Mouse (Mus musculus): ENCODE results near the gene Pelo. TPM values are rescaled to one million over a fixed set of nuclear protein-coding genes. Genes with fewer than 3 reads are reported as not detected.

The Pelo gene
- 3.8 and 4.2 TPM in 2 replicates for total RNA-seq (2017)

GRCm38 (mm10) chr13:115090069-115090976 is at the start of gene Pelo:
Gene Pelo, minus strand, starts transcription at chr13:115090186.
- ATAC-seq (ENCODE audit: extremely low read depth, insufficient number of reproducible peaks, low FRiP score, poor library complexity, severe bottlenecking), result peak; percentile 82

- ATAC-seq (ENCODE audit: extremely low read depth, insufficient number of reproducible peaks, low FRiP score, poor library complexity, severe bottlenecking), result no peak
Observed at GRCm38 (mm10) chr13:115138513-115138912, 48.5 kb upstream of the Pelo start.

GRCm38 (mm10) chr13:115136761-115137160 is 46.8 kb upstream of the Pelo start:
- ATAC-seq (ENCODE audit: extremely low read depth, insufficient number of reproducible peaks, low FRiP score, poor library complexity, severe bottlenecking), result no peak

GRCm38 (mm10) chr13:115132435-115132834 is 42.4 kb upstream of the Pelo start:
- ATAC-seq (ENCODE audit: extremely low read depth, insufficient number of reproducible peaks, low FRiP score, poor library complexity, severe bottlenecking), result no peak

GRCm38 (mm10) chr13:115131381-115131780 is 41.4 kb upstream of the Pelo start:
- ATAC-seq (ENCODE audit: extremely low read depth, insufficient number of reproducible peaks, low FRiP score, poor library complexity, severe bottlenecking), result no peak

- no peak for ATAC-seq (ENCODE audit: extremely low read depth, insufficient number of reproducible peaks, low FRiP score, poor library complexity, severe bottlenecking)
Observed at GRCm38 (mm10) chr13:115130035-115130434, 40.0 kb upstream of the Pelo start.

GRCm38 (mm10) chr13:115127826-115128225 is 37.8 kb upstream of the Pelo start:
- no peak for ATAC-seq (ENCODE audit: extremely low read depth, insufficient number of reproducible peaks, low FRiP score, poor library complexity, severe bottlenecking)

- no peak for ATAC-seq (ENCODE audit: extremely low read depth, insufficient number of reproducible peaks, low FRiP score, poor library complexity, severe bottlenecking)
Observed at GRCm38 (mm10) chr13:115126534-115126933, 36.5 kb upstream of the Pelo start.

GRCm38 (mm10) chr13:115125130-115125529 is 35.1 kb upstream of the Pelo start:
- ATAC-seq (ENCODE audit: extremely low read depth, insufficient number of reproducible peaks, low FRiP score, poor library complexity, severe bottlenecking), result no peak

- ATAC-seq (ENCODE audit: extremely low read depth, insufficient number of reproducible peaks, low FRiP score, poor library complexity, severe bottlenecking), result no peak
Observed at GRCm38 (mm10) chr13:115124521-115124920, 34.5 kb upstream of the Pelo start.

GRCm38 (mm10) chr13:115118756-115119155 is 28.8 kb upstream of the Pelo start:
- ATAC-seq (ENCODE audit: extremely low read depth, insufficient number of reproducible peaks, low FRiP score, poor library complexity, severe bottlenecking), result no peak

- ATAC-seq (ENCODE audit: extremely low read depth, insufficient number of reproducible peaks, low FRiP score, poor library complexity, severe bottlenecking), result no peak
Observed at GRCm38 (mm10) chr13:115118195-115118594, 28.2 kb upstream of the Pelo start.

- ATAC-seq (ENCODE audit: extremely low read depth, insufficient number of reproducible peaks, low FRiP score, poor library complexity, severe bottlenecking), result no peak
Observed at GRCm38 (mm10) chr13:115116930-115117621, 27.1 kb upstream of the Pelo start.

- no peak for ATAC-seq (ENCODE audit: extremely low read depth, insufficient number of reproducible peaks, low FRiP score, poor library complexity, severe bottlenecking)
Observed at GRCm38 (mm10) chr13:115109628-115110027, 19.6 kb upstream of the Pelo start.

GRCm38 (mm10) chr13:115107436-115107835 is 17.4 kb upstream of the Pelo start:
- no peak for ATAC-seq (ENCODE audit: extremely low read depth, insufficient number of reproducible peaks, low FRiP score, poor library complexity, severe bottlenecking)

- ATAC-seq (ENCODE audit: extremely low read depth, insufficient number of reproducible peaks, low FRiP score, poor library complexity, severe bottlenecking), result no peak
Observed at GRCm38 (mm10) chr13:115106183-115106582, 16.2 kb upstream of the Pelo start.

GRCm38 (mm10) chr13:115102754-115103153 is 12.8 kb upstream of the Pelo start:
- ATAC-seq (ENCODE audit: extremely low read depth, insufficient number of reproducible peaks, low FRiP score, poor library complexity, severe bottlenecking), result no peak

- ATAC-seq (ENCODE audit: extremely low read depth, insufficient number of reproducible peaks, low FRiP score, poor library complexity, severe bottlenecking), result 0 out of 2 replicates have a peak, but pooled peaks have one; percentile 23
Observed at GRCm38 (mm10) chr13:115101355-115102191, 11.6 kb upstream of the Pelo start, which contains the start of the genes Gm49395 and Itga1. Gene Gm49395, minus strand, starts transcription at chr13:115101921. Gene Itga1, minus strand, starts transcription at chr13:115101964.
